Comparison of ENCODE assay signal across 26 mouse cellular contexts in genomic region chr8:123758935-123759334, GRCm38 (mm10).
"Had no signal": no experiment of that assay in that cellular context is flagged by ENCODE, and none has a peak within 500 bp of the region (broad histone marks: within the 10 kb centered on the region; RNA-seq: fewer than 3 reads in every experiment).

No protein-coding gene starts in this region.

- H3K36me3 ChIP-seq: heart, embryonic 10.5 days; heart, embryonic 12.5 days; hindbrain, embryonic 10.5 days; hindbrain, embryonic 12.5 days; intestine, embryonic 15.5 days; limb, embryonic 13.5 days; limb, embryonic 15.5 days; liver, embryonic 12.5 days had no signal

- H3K4me3 ChIP-seq: gastrocnemius, adult 2 months; heart, embryonic 12.5 days; hindbrain, embryonic 12.5 days; intestine, embryonic 15.5 days; limb, embryonic 13.5 days; limb, embryonic 15.5 days; liver, embryonic 12.5 days had no signal

- DNase-seq: gastrocnemius, adult 2 months; gastrocnemius, postnatal 10 days; gastrocnemius, postnatal 25 days; heart, adult 18-20 months; heart, postnatal 10 days; heart, postnatal 4 days; kidney, adult 18-20 months; kidney, adult 8-10 months; kidney, postnatal 10 days; kidney, postnatal 36 days; layer of hippocampus, adult 9-11 months; layer of hippocampus, postnatal 36 days; left cerebral cortex, postnatal 4 days had no signal

- H3K27me3 ChIP-seq: hindbrain, embryonic 12.5 days; intestine, embryonic 15.5 days; limb, embryonic 15.5 days had no signal

- H3K4me2 ChIP-seq: heart, embryonic 12.5 days; limb, embryonic 13.5 days; limb, embryonic 15.5 days had no signal

- H3K9ac ChIP-seq: heart, embryonic 12.5 days; hindbrain, embryonic 12.5 days; hindbrain, embryonic 14.5 days; intestine, embryonic 15.5 days; limb, embryonic 13.5 days; limb, embryonic 15.5 days; liver, embryonic 12.5 days; liver, embryonic 14.5 days had no signal

- H3K27ac ChIP-seq: gastrocnemius, adult 2 months; hindbrain, embryonic 12.5 days; hindbrain, embryonic 14.5 days; intestine, embryonic 15.5 days; limb, embryonic 13.5 days; limb, embryonic 15.5 days; liver, embryonic 12.5 days; liver, embryonic 14.5 days had no signal

- H3K9me3 ChIP-seq: heart, embryonic 10.5 days; heart, embryonic 12.5 days; hindbrain, embryonic 10.5 days; hindbrain, embryonic 12.5 days; intestine, embryonic 15.5 days; limb, embryonic 13.5 days; limb, embryonic 15.5 days; liver, embryonic 12.5 days had no signal

- ATAC-seq: hindbrain, embryonic 16.5 days; inflammation-experienced regulatory T-cells, adult 6 months; intestine, embryonic 15.5 days; intestine, postnatal 0 days; liver, embryonic 12.5 days had no signal
